Mouse (Mus musculus) ovary, postnatal 14 days (tissue): Measurements from ENCODE around the gene Phox2b.

Experiments used
- DNase-seq: peaks from one replicate; pipeline ENCODE4 v3.0.0; 2022; ENCODE audit warnings: low spot score

Gene Phox2b

GRCm38 (mm10) chr5:67098733-67099323, at the start of gene Phox2b:
Gene Phox2b (minus strand): TSS chr5:67099301.
- DNase-seq = no peak

DNA sequence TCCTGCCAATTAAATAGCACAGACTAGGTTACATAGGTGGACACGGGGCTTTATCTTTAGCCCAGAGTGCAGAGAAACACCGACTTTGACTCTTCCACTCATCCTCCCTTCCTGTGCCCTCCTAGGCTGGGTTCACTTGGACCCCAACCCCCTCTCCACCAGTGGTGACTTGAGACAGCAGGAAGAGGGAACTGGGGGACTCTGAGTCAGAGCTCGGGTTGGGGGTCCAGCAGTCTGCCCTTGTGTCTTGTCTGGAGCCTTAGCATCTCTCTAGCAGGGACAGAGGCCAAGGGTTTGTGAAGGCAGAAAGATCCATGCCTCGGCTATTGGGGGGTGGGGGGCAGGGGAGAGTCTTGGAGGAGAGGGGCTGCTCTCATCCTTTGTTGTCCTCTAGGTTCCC, 43.5 kb upstream of the Phox2b start:
- DNase-seq = no peak

DNA sequence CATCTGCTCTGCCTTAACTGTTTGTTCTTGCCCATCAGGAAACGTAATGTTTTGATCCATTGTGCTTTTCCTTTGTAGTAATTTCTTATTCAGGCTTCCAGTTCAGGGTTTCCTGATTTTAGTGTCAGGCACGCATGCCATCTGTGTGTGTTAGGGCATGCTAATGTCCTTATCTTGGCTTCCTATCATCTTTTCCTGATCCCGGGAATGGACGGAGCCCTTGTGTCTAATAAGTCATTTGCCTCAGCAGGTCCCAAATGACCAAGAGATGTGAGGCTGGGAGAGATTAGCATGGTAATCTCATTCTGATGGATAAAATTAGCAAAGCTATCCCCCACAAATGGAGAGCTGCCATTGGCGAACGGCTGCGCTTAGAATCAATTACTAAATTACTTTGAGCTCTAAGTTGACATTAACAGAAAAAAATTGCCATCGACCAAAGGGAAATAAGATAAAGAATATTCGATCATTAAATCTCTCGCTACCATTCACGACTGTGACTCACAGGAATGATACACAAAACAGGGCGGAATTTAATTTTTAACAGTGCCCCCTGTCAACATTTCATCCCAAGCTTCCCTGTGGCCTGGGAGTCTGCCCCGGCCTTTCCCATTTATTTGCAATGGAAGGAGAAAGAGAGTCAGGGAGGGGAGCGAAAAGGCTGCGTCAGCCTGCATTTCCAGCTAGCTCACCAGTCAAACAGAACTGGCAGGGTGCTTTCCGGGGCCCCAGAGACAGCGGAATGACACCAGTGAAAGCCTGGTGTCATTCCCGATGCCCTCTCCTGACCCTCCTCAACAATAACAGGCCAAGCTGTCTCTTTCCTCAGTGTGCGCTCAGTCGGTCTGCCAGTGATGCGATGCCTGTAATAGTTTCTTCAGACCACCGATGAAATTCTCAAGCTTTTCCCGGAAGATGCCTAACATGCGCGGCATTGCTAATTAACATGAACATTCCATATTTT, 40.2 kb upstream of the Phox2b start:
- no peak for DNase-seq

DNA sequence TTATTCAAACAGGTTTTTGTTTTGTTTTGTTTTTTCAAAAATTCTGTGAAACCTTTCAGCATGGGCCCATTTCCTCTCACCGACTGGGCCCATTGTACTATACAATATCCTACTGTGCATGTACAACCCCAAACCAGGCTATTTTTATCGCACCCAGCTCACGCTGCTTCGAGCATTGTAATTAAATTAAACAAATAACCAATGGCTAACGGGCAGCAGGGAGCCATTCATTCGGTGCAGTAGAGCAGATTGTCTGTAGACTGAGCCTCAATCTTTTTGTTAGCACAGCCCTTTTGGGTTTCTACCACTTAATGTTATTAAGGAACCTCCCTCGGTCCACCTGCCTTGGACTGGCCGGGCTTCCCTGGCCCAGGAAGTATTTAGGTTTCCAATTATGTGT, 39.5 kb upstream of the Phox2b start:
- no peak for DNase-seq

DNA sequence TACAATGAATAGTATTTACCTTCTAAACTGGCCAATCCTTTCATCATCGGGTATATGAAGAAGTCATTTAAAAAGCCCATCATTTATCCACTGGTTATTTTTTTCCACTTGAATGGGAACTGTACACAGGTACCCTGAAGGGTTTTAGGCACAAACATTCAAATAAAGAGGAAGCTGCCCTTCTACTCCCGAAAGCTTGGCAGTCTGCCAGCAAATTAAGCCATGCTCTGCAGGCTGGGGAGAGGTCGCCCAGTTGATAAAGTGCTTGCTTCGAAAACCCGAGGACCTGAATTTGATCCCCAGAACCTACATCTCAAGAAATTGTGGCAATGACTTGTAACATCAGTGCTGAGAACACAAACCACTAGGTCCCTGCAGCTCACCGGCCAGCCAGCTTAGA, 35.6 kb upstream of the Phox2b start:
- DNase-seq = no peak

DNA sequence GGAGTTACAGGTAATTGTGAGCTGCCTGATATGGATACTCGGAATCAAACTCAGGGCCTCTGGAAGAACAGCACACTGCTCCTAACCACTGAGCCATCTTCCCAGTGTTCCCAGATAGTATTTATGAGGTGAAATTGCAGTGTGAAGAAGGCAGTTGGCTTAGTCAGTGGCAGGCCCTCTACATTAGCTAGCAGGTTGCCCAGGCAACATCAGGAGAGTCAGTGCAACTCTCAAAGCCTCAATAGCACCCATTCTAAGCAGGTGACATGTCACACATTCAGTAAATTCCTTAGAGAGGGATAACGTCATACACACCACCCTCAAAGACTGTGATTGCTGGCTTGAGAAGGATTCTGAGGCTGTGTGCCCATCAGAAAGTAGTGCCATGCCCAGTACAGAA, 32.6 kb upstream of the Phox2b start:
- no peak for DNase-seq

DNA sequence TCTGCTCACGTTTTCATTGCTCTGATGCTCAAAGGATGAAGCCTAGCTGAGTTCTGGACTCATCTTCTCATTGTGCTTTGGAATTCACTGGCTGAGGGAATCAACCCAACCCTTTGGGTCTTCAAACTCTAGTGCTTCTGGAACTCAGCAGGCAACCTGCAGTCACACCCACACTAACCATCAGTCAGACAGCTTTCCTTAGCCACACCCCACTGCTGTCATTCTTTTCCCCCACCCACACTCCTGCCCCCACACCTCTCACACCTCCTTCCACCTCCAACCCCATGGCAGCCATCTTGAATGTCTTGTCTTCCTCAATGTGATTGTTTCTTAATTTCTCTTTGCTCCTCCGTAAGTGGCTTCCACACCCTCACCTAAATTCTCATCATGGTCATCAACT, 7.2 kb upstream of the Phox2b start:
- DNase-seq = no peak

DNA sequence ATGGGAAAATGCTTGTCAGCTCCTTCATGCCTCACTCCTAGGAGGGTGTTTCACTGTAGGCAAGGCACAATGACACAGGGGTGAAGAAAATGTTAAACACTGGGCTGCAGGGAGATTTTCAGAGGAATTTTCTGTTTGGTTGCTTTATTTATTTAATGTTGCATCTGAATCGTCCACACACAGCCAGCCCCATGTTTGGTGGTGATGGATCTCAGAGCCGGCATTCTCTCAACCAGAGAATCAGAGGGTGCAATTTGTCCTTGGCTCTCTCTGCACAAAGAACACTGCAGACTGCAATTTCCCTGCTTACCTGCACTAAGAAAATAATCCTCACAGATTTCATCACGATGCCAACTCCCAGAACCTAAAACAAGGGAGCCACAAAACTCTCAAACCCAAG, 3.9 kb upstream of the Phox2b start:
- no peak for DNase-seq

- no peak for DNase-seq
Observed at GRCm38 (mm10) chr5:67101793-67102600, 2.9 kb upstream of the Phox2b start.

- no peak for DNase-seq
Observed at GRCm38 (mm10) chr5:67101395-67101760, 2.3 kb upstream of the Phox2b start.

GRCm38 (mm10) chr5:67100564-67101394, 1.7 kb upstream of the Phox2b start:
- no peak for DNase-seq

- DNase-seq = no peak
Observed at GRCm38 (mm10) chr5:67099393-67100271, 531 bp upstream of the Phox2b start.

- DNase-seq = no peak
Observed at GRCm38 (mm10) chr5:67098051-67098732, 909 bp downstream of the Phox2b start.

GRCm38 (mm10) chr5:67097106-67098050, 1.7 kb downstream of the Phox2b start:
- DNase-seq = no peak

DNA sequence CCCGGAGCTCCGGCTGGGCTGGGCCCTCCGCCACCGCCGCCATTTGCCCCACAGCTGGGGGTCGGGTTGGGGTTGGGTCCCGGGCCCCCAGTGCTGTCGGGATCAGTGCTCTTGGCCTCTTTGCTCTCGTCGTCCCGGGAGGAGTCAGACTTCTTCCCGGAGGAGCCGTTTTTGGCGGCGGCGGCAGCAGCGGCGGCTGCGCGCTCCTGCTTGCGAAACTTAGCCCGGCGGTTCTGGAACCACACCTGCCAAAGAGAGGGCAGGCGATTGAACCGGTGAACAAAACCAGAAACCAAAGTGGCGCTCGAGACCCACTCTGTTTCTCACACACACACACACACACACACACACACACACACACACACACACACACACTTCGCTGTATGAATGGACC, 2.7 kb downstream of the Phox2b start:
- no peak for DNase-seq

GRCm38 (mm10) chr5:67095651-67096377, 3.3 kb downstream of the Phox2b start:
- DNase-seq = no peak

GRCm38 (mm10) chr5:67095153-67095552, 3.9 kb downstream of the Phox2b start:
- DNase-seq = no peak

DNA sequence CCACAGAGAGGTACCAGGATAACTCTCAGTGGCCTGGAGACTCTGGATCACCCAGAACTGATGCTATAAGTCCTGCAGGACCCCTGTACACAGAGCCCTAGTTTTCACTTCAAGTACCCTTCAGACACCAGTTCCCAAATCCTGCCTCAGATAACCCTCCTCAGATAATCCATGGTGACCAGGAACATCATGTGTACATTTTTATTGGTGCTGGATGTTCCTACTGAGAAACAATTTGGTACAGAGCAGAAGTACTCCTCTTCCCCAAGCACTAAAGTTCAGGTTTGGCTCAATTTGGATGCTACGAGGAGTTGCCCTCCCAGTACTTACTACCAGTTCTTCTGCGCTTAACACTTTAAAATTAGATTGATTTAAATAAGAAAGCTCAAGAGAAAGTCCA, 5.1 kb downstream of the Phox2b start:
- no peak for DNase-seq
